Mouse (Mus musculus) adrenal gland, postnatal 36 days (tissue): Measurements from ENCODE around the gene Myo18b. TPM values are rescaled to one million over a fixed set of nuclear protein-coding genes. Genes with fewer than 3 reads are reported as not detected.

Experiments
- total RNA-seq, 2 experiments: library from RNA; stranded (reverse); gene quantifications; 2 replicates each; pipeline ENCODE4 v1.2.3; 2021

Myo18b gene
- total RNA-seq, 2 experiments from 2014 or later = 0.03 TPM

Other genes starting within 250 kb of the Myo18b start
- gene Grk3, start 119.4 kb upstream of the Myo18b start, total RNA-seq = 10 to 100 TPM; 14.3 to 14.9 TPM
- not detected for gene Crybb2, start 173.8 kb upstream of the Myo18b start, total RNA-seq
- 1 to 10 TPM in 1 of 2 experiments, not detected in 1; 1.9 TPM for gene Crybb3, start 185.2 kb upstream of the Myo18b start, total RNA-seq